Comparison of ENCODE assay signal across 1 mouse cellular context in the genomic region with DNA sequence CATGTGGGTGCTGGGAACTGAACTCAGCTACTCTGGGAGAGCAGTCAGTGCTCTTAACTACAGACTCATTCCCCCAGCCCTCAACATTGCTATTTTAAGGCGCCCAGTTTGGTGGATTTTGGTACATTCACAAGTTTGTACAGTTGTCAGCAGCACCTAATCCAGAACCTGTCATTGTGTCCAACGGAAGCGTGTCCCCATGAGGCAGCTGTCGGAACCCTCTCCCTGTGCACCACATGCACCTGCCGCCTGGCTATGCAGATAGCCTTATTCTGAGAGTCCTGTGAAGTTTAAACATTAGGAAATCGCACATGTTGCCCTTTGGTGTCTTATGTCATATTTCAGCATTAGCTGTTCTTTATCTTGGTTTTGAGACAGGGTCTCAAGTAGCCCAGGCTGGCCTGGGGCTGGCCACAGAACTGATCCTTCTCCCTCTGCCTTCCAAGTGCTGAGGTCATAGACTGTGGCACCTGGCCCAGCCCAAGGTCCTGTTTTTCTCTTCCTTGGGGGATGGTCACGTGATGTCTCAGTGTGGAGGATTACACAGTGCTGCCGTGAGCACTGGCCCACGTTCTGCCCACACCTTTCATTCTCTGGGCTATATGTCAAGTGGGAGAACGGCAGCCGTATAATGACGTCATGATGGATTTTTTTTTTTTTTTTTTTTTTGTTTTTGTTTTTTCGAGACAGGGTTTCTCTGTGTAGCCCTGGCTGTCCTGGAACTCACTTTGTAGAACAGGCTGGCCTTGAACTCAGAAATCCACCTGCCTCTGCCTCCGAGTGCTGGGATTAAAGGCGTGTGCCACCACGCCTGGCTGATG.
A peak's percentile ranks its signal among the peaks of the same experiment; 100 is the strongest.
TF ChIP-seq lines count a peak whose summit lies in the region.

No protein-coding gene starts in this region.

TF ChIP-seq in ES-E14, 5 proteins besides CTCF, POLR2A, EP300 and RAD21:
- TF ChIP-seq MAFK (IDR thresholded peaks at IDR 0.05; ENCODE audit: insufficient read depth, low read depth, low read length) (no peak), HCFC1 (IDR thresholded peaks at IDR 0.05; ENCODE audit: borderline replicate concordance, insufficient read depth, low read length) (no peak), CHD2 (IDR thresholded peaks at IDR 0.05; ENCODE audit: low read depth, low read length) (no peak), ZNF384 (IDR thresholded peaks at IDR 0.05; ENCODE audit: low read depth, low read length) (peak; percentile 65; the same call in 1 of the 2 replicates), ZC3H11A (IDR thresholded peaks at IDR 0.05; ENCODE audit: borderline replicate concordance, low read depth, low read length) (no peak)
